Mouse (Mus musculus): ENCODE results near the gene Rhoh. TPM values are rescaled to one million over a fixed set of nuclear protein-coding genes. Genes with fewer than 3 reads are reported as not detected.

Gene Rhoh
- polyA plus RNA-seq, 1 experiment from 2014 or later: 0.37 TPM

DNA sequence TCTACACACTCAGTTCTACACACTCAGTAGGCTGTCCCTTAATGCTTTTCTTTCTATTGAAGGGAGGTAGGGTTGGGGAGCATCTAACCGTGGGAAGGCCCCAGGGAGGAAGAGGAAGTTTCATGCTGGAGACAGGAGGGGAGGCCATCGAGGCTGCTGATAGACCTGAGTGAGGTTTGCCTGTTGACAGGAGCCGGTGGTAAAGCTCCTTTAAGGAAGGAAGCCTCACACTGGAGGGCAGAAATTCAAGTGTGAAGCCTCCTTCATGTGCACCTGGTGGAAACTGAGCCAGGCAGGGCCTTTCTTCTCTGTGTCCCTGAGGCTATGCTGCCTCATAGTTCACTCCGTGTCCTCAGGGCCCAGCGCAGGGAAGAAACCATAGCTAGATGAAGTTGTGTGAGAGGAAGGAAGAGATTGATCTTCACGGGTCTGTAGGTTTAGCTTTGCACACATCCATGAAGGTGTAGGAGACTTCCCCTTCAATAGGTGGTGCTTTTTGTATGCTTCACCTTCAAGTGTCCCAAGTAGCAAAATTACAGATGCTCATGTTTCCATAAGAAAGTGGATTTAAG lies 34.2 kb downstream of the Rhoh start:
- Histone ChIP-seq H3K9me3 (replicated peaks; ENCODE audit: control insufficient read depth, low read length) (no peaks in the 10 kb centered on the region), H3K27me3 (ENCODE audit: control insufficient read depth, insufficient read depth, low read length) (no peaks in the 10 kb centered on the region), H3K36me3 (ENCODE audit: control insufficient read depth, insufficient read depth, low read length) (no peaks in the 10 kb centered on the region), H3K9ac (ENCODE audit: low read depth, low read length) (no peak overlapping the region), H3K4me3 (ENCODE audit: low read depth, low read length) (no peak overlapping the region), H3K27ac (ENCODE audit: low read depth, low read length) (no peak overlapping the region), H3K4me2 (no peak overlapping the region), H3K4me1 (ENCODE audit: control insufficient read depth, insufficient read depth, low read length) (peaks cover 9% of the 10 kb centered on the region; the same call in 1 of the 2 replicates)
- 66% methylated on average over 6 of the region's 6 CpGs for WGBS (ENCODE audit: insufficient replicate concordance)
- no peak for ATAC-seq (replicated peaks; ENCODE audit: insufficient number of reproducible peaks, low FRiP score, low TSS enrichment)

DNA sequence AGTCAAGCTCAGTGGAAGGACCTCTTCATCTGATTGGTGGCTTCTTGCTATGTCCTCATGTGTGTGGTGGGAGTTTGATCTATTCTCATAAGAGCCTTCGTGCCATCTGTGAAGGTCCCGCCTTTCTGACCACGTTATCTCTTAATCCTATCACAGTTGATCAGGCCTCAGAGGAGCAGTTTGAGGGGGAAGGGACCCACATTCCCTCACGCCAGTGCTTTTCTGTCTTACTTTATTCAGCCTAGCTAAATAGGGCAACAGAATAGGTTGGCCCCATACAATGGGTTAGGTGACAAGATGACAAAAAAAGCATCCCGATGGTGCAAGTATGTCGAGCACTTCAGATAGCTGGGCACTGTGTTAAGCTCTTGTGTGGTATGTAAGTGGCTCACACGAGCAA lies 34.8 kb downstream of the Rhoh start:
- no peaks in the 10 kb centered on the region for H3K9me3 ChIP-seq (replicated peaks; ENCODE audit: control insufficient read depth, low read length)
- peak; percentile 22; the same call in 1 of the 2 replicates for ATAC-seq (replicated peaks; ENCODE audit: insufficient number of reproducible peaks, low FRiP score, low TSS enrichment)
- no peak overlapping the region for H3K4me2 ChIP-seq
- H3K27me3 ChIP-seq (ENCODE audit: control insufficient read depth, insufficient read depth, low read length): no peaks in the 10 kb centered on the region
- no peak overlapping the region for H3K9ac ChIP-seq (ENCODE audit: low read depth, low read length)
- H3K4me1 ChIP-seq (ENCODE audit: control insufficient read depth, insufficient read depth, low read length): peaks cover 9% of the 10 kb centered on the region; the same call in 1 of the 2 replicates
- no peak overlapping the region for H3K4me3 ChIP-seq (ENCODE audit: low read depth, low read length)
- 52% methylated on average over 7 of the region's 7 CpGs for WGBS (ENCODE audit: insufficient replicate concordance)
- H3K27ac ChIP-seq (ENCODE audit: low read depth, low read length): peak overlapping the region; percentile 12; the same call in 1 of the 2 replicates
- no peaks in the 10 kb centered on the region for H3K36me3 ChIP-seq (ENCODE audit: control insufficient read depth, insufficient read depth, low read length)

GRCm38 (mm10) chr5:65897731-65898130 lies 36.7 kb downstream of the Rhoh start:
- H3K4me1 ChIP-seq (ENCODE audit: control insufficient read depth, insufficient read depth, low read length): peaks cover 9% of the 10 kb centered on the region; the same call in 1 of the 2 replicates
- no peaks in the 10 kb centered on the region for H3K36me3 ChIP-seq (ENCODE audit: control insufficient read depth, insufficient read depth, low read length)
- no peak overlapping the region for H3K27ac ChIP-seq (ENCODE audit: low read depth, low read length)
- H3K4me3 ChIP-seq (ENCODE audit: low read depth, low read length): no peak overlapping the region
- H3K9ac ChIP-seq (ENCODE audit: low read depth, low read length): no peak overlapping the region
- no peak for ATAC-seq (replicated peaks; ENCODE audit: insufficient number of reproducible peaks, low FRiP score, low TSS enrichment)
- 77% methylated on average over 2 of the region's 2 CpGs for WGBS (ENCODE audit: insufficient replicate concordance)
- H3K27me3 ChIP-seq (ENCODE audit: control insufficient read depth, insufficient read depth, low read length): no peaks in the 10 kb centered on the region
- no peaks in the 10 kb centered on the region for H3K9me3 ChIP-seq (replicated peaks; ENCODE audit: control insufficient read depth, low read length)
- H3K4me2 ChIP-seq: no peak overlapping the region

DNA sequence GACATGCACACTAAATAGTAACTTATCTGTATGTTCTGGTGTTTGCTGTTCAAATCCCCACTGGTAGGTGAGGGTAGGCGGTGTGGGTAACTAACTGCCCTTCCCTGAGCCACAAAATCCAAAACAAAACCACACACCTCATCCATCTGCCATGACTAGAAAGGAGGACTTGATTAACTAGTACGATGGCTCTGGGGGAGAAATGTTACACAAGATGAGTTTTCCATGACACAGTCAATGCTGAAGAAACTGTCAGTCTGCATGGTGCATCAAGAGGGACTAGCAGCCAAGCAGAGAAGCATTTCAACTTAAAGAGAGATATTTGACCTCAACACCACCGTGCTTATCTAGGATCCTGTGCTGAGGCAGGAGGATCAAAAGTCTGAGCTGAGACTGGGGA lies 37.7 kb downstream of the Rhoh start:
- no peaks in the 10 kb centered on the region for H3K36me3 ChIP-seq (ENCODE audit: control insufficient read depth, insufficient read depth, low read length)
- no peak overlapping the region for H3K27ac ChIP-seq (ENCODE audit: low read depth, low read length)
- 75% methylated on average over 3 of the region's 3 CpGs for WGBS (ENCODE audit: insufficient replicate concordance)
- H3K4me2 ChIP-seq: no peak overlapping the region
- ATAC-seq (replicated peaks; ENCODE audit: insufficient number of reproducible peaks, low FRiP score, low TSS enrichment): no peak
- H3K9me3 ChIP-seq (replicated peaks; ENCODE audit: control insufficient read depth, low read length): 0 out of 2 replicates have a peak, but pooled peaks cover 3% of the 10 kb centered on the region
- H3K9ac ChIP-seq (ENCODE audit: low read depth, low read length): no peak overlapping the region
- no peak overlapping the region for H3K4me3 ChIP-seq (ENCODE audit: low read depth, low read length)
- H3K4me1 ChIP-seq (ENCODE audit: control insufficient read depth, insufficient read depth, low read length): peaks cover 9% of the 10 kb centered on the region; the same call in 1 of the 2 replicates
- no peaks in the 10 kb centered on the region for H3K27me3 ChIP-seq (ENCODE audit: control insufficient read depth, insufficient read depth, low read length)

DNA sequence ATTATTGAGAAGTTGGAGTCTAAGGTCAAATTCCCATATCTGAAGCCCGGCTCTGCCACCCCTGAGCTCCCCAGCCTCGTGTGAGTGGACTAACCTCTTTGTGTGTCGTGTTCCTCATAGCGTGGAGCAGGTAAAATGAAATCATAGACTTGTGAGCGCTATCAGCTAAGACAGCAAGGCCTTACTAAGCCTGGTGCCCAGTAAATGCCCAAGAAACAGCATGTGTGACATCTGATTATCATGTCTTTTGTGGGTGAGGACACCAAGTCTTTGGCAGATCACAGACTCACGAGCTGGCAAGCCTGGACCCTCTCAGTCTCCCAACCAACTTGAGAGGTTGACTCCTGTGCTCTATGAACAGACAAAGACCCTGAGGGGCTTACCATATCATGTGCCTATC lies 39.1 kb downstream of the Rhoh start:
- no peak for ATAC-seq (replicated peaks; ENCODE audit: insufficient number of reproducible peaks, low FRiP score, low TSS enrichment)
- Histone ChIP-seq H3K9me3 (replicated peaks; ENCODE audit: control insufficient read depth, low read length) (peaks cover 5% of the 10 kb centered on the region; the same call in 1 of the 2 replicates), H3K27me3 (ENCODE audit: control insufficient read depth, insufficient read depth, low read length) (no peaks in the 10 kb centered on the region), H3K27ac (ENCODE audit: low read depth, low read length) (no peak overlapping the region), H3K4me1 (ENCODE audit: control insufficient read depth, insufficient read depth, low read length) (peaks cover 9% of the 10 kb centered on the region; the same call in 1 of the 2 replicates), H3K4me3 (ENCODE audit: low read depth, low read length) (no peak overlapping the region), H3K36me3 (ENCODE audit: control insufficient read depth, insufficient read depth, low read length) (no peaks in the 10 kb centered on the region), H3K4me2 (no peak overlapping the region), H3K9ac (ENCODE audit: low read depth, low read length) (no peak overlapping the region)
- WGBS (ENCODE audit: insufficient replicate concordance): 80% methylated on average over 6 of the region's 6 CpGs

- Histone ChIP-seq H3K9ac (ENCODE audit: low read depth, low read length) (no peak overlapping the region), H3K4me1 (ENCODE audit: control insufficient read depth, insufficient read depth, low read length) (peaks cover 3% of the 10 kb centered on the region; the same call in 1 of the 2 replicates), H3K27ac (ENCODE audit: low read depth, low read length) (no peak overlapping the region), H3K27me3 (ENCODE audit: control insufficient read depth, insufficient read depth, low read length) (no peaks in the 10 kb centered on the region), H3K9me3 (replicated peaks; ENCODE audit: control insufficient read depth, low read length) (peaks cover 7% of the 10 kb centered on the region; the same call in 1 of the 2 replicates), H3K4me2 (no peak overlapping the region), H3K36me3 (ENCODE audit: control insufficient read depth, insufficient read depth, low read length) (no peaks in the 10 kb centered on the region), H3K4me3 (ENCODE audit: low read depth, low read length) (no peak overlapping the region)
- peak; percentile 52 for ATAC-seq (replicated peaks; ENCODE audit: insufficient number of reproducible peaks, low FRiP score, low TSS enrichment)
- WGBS (ENCODE audit: insufficient replicate concordance): 43% methylated on average over 7 of the region's 7 CpGs
Measured at GRCm38 (mm10) chr5:65900862-65901265, 39.9 kb downstream of the Rhoh start.

GRCm38 (mm10) chr5:65901868-65902418 lies 40.9 kb downstream of the Rhoh start:
- Histone ChIP-seq H3K36me3 (ENCODE audit: control insufficient read depth, insufficient read depth, low read length) (no peaks in the 10 kb centered on the region), H3K9ac (ENCODE audit: low read depth, low read length) (no peak overlapping the region), H3K4me3 (ENCODE audit: low read depth, low read length) (no peak overlapping the region), H3K9me3 (replicated peaks; ENCODE audit: control insufficient read depth, low read length) (peaks cover 7% of the 10 kb centered on the region; the same call in 1 of the 2 replicates), H3K4me2 (no peak overlapping the region), H3K27ac (ENCODE audit: low read depth, low read length) (no peak overlapping the region), H3K4me1 (ENCODE audit: control insufficient read depth, insufficient read depth, low read length) (no peaks in the 10 kb centered on the region), H3K27me3 (ENCODE audit: control insufficient read depth, insufficient read depth, low read length) (no peaks in the 10 kb centered on the region)
- no peak for ATAC-seq (replicated peaks; ENCODE audit: insufficient number of reproducible peaks, low FRiP score, low TSS enrichment)
- 62% methylated on average over 10 of the region's 10 CpGs for WGBS (ENCODE audit: insufficient replicate concordance)

DNA sequence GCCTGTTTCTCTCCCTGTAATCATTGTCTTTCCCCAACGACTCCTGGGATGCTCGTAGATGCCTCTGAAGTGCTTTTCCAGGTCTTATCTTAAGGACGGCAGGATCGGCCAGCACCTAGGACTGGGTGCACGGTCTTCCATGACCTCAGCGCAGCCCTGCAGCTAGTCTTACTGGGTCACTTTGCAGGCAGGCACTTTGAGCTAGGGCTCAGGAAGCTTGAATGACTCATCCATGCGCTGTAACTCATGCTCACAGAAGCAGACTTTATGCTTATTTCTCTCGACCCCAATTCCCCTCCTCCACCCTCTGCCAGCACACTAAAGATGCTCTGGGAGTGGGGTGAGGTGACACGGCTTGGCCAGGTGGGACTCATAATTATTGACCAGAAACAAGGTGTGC lies 41.8 kb downstream of the Rhoh start:
- H3K4me3 ChIP-seq (ENCODE audit: low read depth, low read length): no peak overlapping the region
- no peak overlapping the region for H3K27ac ChIP-seq (ENCODE audit: low read depth, low read length)
- H3K36me3 ChIP-seq (ENCODE audit: control insufficient read depth, insufficient read depth, low read length): no peaks in the 10 kb centered on the region
- no peaks in the 10 kb centered on the region for H3K4me1 ChIP-seq (ENCODE audit: control insufficient read depth, insufficient read depth, low read length)
- ATAC-seq (replicated peaks; ENCODE audit: insufficient number of reproducible peaks, low FRiP score, low TSS enrichment): no peak
- peaks cover 7% of the 10 kb centered on the region; the same call in 1 of the 2 replicates for H3K9me3 ChIP-seq (replicated peaks; ENCODE audit: control insufficient read depth, low read length)
- no peak overlapping the region for H3K9ac ChIP-seq (ENCODE audit: low read depth, low read length)
- 77% methylated on average over 9 of the region's 9 CpGs for WGBS (ENCODE audit: insufficient replicate concordance)
- H3K4me2 ChIP-seq: no peak overlapping the region
- H3K27me3 ChIP-seq (ENCODE audit: control insufficient read depth, insufficient read depth, low read length): no peaks in the 10 kb centered on the region

DNA sequence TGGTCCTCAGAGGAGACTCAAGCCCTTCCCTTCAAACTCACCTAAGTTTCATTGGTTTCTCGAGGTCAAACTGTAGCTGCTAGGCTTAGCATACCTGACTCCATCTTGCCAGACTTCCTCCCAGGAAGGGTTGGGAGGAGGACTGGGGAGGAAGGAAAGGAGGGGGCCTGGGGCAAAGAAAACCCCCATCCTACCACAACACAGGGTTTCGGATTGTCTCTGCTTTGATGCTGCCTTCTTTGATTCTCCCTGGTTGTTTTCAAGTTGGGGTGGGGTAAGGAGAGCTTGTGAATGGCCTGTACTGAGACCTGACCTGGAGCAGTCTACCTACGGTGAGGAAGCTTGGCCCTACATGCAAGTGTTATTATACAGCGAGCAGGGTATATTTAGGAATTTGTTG lies 43.5 kb downstream of the Rhoh start:
- H3K27ac ChIP-seq (ENCODE audit: low read depth, low read length): no peak overlapping the region
- no peaks in the 10 kb centered on the region for H3K4me1 ChIP-seq (ENCODE audit: control insufficient read depth, insufficient read depth, low read length)
- H3K36me3 ChIP-seq (ENCODE audit: control insufficient read depth, insufficient read depth, low read length): no peaks in the 10 kb centered on the region
- H3K9me3 ChIP-seq (replicated peaks; ENCODE audit: control insufficient read depth, low read length): peaks cover 7% of the 10 kb centered on the region; the same call in 1 of the 2 replicates
- ATAC-seq (replicated peaks; ENCODE audit: insufficient number of reproducible peaks, low FRiP score, low TSS enrichment): no peak
- 87% methylated on average over 4 of the region's 4 CpGs for WGBS (ENCODE audit: insufficient replicate concordance)
- H3K27me3 ChIP-seq (ENCODE audit: control insufficient read depth, insufficient read depth, low read length): no peaks in the 10 kb centered on the region
- H3K4me3 ChIP-seq (ENCODE audit: low read depth, low read length): no peak overlapping the region
- no peak overlapping the region for H3K9ac ChIP-seq (ENCODE audit: low read depth, low read length)
- no peak overlapping the region for H3K4me2 ChIP-seq
